Mouse (Mus musculus) midbrain, embryonic 13.5 days (tissue): ENCODE data around the gene Rtraf. TPM values are rescaled to one million over a fixed set of nuclear protein-coding genes. Genes with fewer than 3 reads are reported as not detected.

Experiments used
- ATAC-seq: fragments of 200-750 bp; cut with Nextera tagmentation; 2 replicates; pipeline ENCODE4 v1.8.0; 2017; ENCODE audit warnings: mild to moderate bottlenecking, moderate TSS enrichment, moderate library complexity
- H3K27ac ChIP-seq: fragments of 300-500 bp; sonication (generic); 2 replicates; pipeline ENCODE4 v1.5.1; 2015; ENCODE audit warnings: inconsistent platforms, mild to moderate bottlenecking, moderate library complexity
- H3K27me3 ChIP-seq: fragments of 300-500 bp; sonication (generic); 2 replicates; pipeline ENCODE4 v1.6.1; 2015; ENCODE audit warnings: mild to moderate bottlenecking, inconsistent platforms
- H3K36me3 ChIP-seq: fragments of 300-500 bp; sonication (generic); 2 replicates; pipeline ENCODE4 v1.6.1; 2015; ENCODE audit warnings: mild to moderate bottlenecking, inconsistent platforms
- H3K4me1 ChIP-seq: fragments of 300-500 bp; sonication (generic); replicated peaks from 2 replicates; pipeline ENCODE4 v1.6.1; 2015; ENCODE audit warnings: inconsistent platforms
- H3K4me2 ChIP-seq: fragments of 300-500 bp; sonication (generic); replicated peaks from 2 replicates; pipeline ENCODE4 v1.6.1; 2015; ENCODE audit warnings: moderate library complexity, mild to moderate bottlenecking, inconsistent platforms
- H3K4me3 ChIP-seq: fragments of 300-500 bp; sonication (generic); replicated peaks from 2 replicates; pipeline ENCODE4 v1.5.1; 2015; ENCODE audit warnings: mild to moderate bottlenecking, inconsistent platforms
- H3K9ac ChIP-seq: fragments of 300-500 bp; sonication (generic); replicated peaks from 2 replicates; pipeline ENCODE4 v1.6.1; 2015; ENCODE audit warnings: mild to moderate bottlenecking, inconsistent platforms
- H3K9me3 ChIP-seq: fragments of 300-500 bp; sonication (generic); 2 replicates; pipeline ENCODE4 v1.6.1; 2016; ENCODE audit warnings: mild to moderate bottlenecking, inconsistent platforms
- WGBS: fragments of 180-500 bp; shearing (Covaris S2); methylation state at CpG from one replicate; pipeline ENCODE4 v1.1.7; 2015; 5-methylcytosine and 5-hydroxymethylcytosine counted together
- polyA plus RNA-seq: library from polyadenylated mRNA; unstranded; fragments of >200 nt; fragmentation: Nextera tagmentation; extraction: Ambion mirVana; gene quantifications from 2 replicates; pipeline ENCODE4 v1.2.1, GENCODE M21; 2015

Rtraf gene
- polyA plus RNA-seq, 1 experiment from 2014 or later = 210 TPM

DNA sequence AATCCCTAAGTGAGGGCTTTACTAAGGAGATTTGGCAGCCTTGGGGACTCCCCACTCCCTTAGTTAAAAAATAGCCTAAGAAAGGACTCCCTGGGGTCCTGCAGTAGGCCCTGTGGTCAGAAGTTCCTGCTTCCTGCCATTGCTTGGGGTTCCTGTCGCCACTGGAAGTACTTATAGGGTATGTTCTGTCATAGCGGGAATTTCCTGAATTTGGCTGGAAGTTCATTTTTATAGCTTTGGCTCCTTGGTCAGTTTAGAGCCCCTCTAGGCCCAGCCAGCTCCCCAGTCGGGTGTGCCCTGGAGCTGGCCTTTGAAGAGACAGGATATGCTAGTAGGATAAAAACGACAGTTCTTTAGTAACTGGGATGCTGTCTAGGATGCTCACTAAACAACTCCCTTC, 28.7 kb downstream of the Rtraf start:
- Histone ChIP-seq H3K4me2 (no peak overlapping the region), H3K36me3 (no peaks in the 10 kb centered on the region), H3K9ac (no peak overlapping the region), H3K4me1 (no peaks in the 10 kb centered on the region), H3K27ac (no peak overlapping the region), H3K4me3 (no peak overlapping the region), H3K9me3 (no peaks in the 10 kb centered on the region), H3K27me3 (no peaks in the 10 kb centered on the region)
- 69% methylated on average over 4 of the region's 4 CpGs for WGBS
- ATAC-seq = no peak

- no peaks in the 10 kb centered on the region for H3K36me3 ChIP-seq
- 62% methylated on average over 1 of the region's 1 CpGs for WGBS
- H3K4me1 ChIP-seq = no peaks in the 10 kb centered on the region
- no peaks in the 10 kb centered on the region for H3K27me3 ChIP-seq
- H3K9me3 ChIP-seq = no peaks in the 10 kb centered on the region
- H3K4me2 ChIP-seq = no peak overlapping the region
- no peak overlapping the region for H3K9ac ChIP-seq
- H3K4me3 ChIP-seq = no peak overlapping the region
- no peak overlapping the region for H3K27ac ChIP-seq
- no peak for ATAC-seq
Measured at GRCm38 (mm10) chr14:19788443-19788842, 35.2 kb downstream of the Rtraf start.

DNA sequence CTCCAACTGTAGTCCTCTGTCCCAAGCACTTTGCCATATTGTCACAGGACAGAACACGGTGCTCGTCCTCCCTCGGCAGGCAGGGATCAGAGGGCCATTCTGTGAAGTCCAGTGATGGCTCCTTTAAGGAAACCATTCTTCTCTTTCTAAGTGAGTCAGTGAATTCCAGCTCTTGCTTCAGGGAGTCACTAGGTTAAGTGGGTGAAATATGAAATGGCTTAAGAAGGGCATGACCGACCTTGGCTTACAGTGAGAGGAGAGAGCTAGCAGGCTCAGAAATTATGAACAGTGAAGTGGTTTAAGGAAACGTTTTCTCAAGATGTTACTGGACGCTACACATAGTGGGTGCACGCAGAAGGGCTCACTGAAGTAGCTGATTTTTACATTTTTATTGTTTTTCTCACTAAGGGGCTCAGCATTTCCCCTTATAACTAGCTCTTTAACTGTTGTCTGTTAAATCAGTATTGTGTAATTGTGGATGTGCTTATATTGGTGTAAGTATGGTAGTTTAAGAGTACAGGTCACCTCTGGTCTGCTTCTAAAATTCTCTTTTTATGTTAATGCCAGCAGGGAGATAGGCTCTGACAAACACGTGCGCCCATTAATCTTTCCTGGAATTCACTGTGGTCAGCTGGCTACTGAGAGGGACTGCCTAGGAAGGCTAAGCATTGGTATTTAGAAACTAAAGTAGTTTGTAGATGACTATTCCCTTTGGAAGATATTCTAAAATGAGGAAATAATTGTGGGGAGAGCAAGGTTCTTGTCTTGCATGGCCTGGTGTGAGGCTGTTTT, 37.6 kb downstream of the Rtraf start:
- no peak overlapping the region for H3K4me3 ChIP-seq
- ATAC-seq = no peak
- no peaks in the 10 kb centered on the region for H3K9me3 ChIP-seq
- no peaks in the 10 kb centered on the region for H3K36me3 ChIP-seq
- H3K4me1 ChIP-seq = no peaks in the 10 kb centered on the region
- H3K27me3 ChIP-seq = no peaks in the 10 kb centered on the region
- H3K9ac ChIP-seq = no peak overlapping the region
- no peak overlapping the region for H3K4me2 ChIP-seq
- no peak overlapping the region for H3K27ac ChIP-seq
- WGBS = 80% methylated on average over 9 of the region's 9 CpGs

GRCm38 (mm10) chr14:19777945-19778344, 45.7 kb downstream of the Rtraf start:
- ATAC-seq = no peak
- Histone ChIP-seq H3K9me3 (no peaks in the 10 kb centered on the region), H3K27me3 (no peaks in the 10 kb centered on the region), H3K27ac (no peak overlapping the region), H3K36me3 (no peaks in the 10 kb centered on the region), H3K4me2 (no peak overlapping the region), H3K9ac (no peak overlapping the region), H3K4me1 (no peaks in the 10 kb centered on the region), H3K4me3 (no peak overlapping the region)
- 88% methylated on average over 13 of the region's 13 CpGs for WGBS

GRCm38 (mm10) chr14:19777365-19777764, 46.3 kb downstream of the Rtraf start:
- no peak for ATAC-seq
- H3K27ac ChIP-seq = no peak overlapping the region
- H3K4me2 ChIP-seq = no peak overlapping the region
- no peaks in the 10 kb centered on the region for H3K27me3 ChIP-seq
- no peak overlapping the region for H3K9ac ChIP-seq
- no peaks in the 10 kb centered on the region for H3K9me3 ChIP-seq
- H3K4me3 ChIP-seq = no peak overlapping the region
- H3K36me3 ChIP-seq = no peaks in the 10 kb centered on the region
- no peaks in the 10 kb centered on the region for H3K4me1 ChIP-seq
- WGBS = 93% methylated on average over 6 of the region's 6 CpGs

- H3K9ac ChIP-seq = no peak overlapping the region
- WGBS = 43% methylated on average over 6 of the region's 6 CpGs
- no peak overlapping the region for H3K4me2 ChIP-seq
- H3K4me1 ChIP-seq = no peaks in the 10 kb centered on the region
- H3K36me3 ChIP-seq = no peaks in the 10 kb centered on the region
- no peak for ATAC-seq
- no peak overlapping the region for H3K27ac ChIP-seq
- no peaks in the 10 kb centered on the region for H3K27me3 ChIP-seq
- H3K9me3 ChIP-seq = no peaks in the 10 kb centered on the region
- no peak overlapping the region for H3K4me3 ChIP-seq
Measured at GRCm38 (mm10) chr14:19776890-19777289, 46.7 kb downstream of the Rtraf start.

GRCm38 (mm10) chr14:19776179-19776578, 47.4 kb downstream of the Rtraf start:
- H3K36me3 ChIP-seq = no peaks in the 10 kb centered on the region
- no peaks in the 10 kb centered on the region for H3K4me1 ChIP-seq
- H3K27ac ChIP-seq = no peak overlapping the region
- ATAC-seq = no peak
- H3K4me3 ChIP-seq = no peak overlapping the region
- no peaks in the 10 kb centered on the region for H3K9me3 ChIP-seq
- H3K27me3 ChIP-seq = no peaks in the 10 kb centered on the region
- no peak overlapping the region for H3K9ac ChIP-seq
- WGBS = 90% methylated on average over 5 of the region's 5 CpGs
- H3K4me2 ChIP-seq = no peak overlapping the region

DNA sequence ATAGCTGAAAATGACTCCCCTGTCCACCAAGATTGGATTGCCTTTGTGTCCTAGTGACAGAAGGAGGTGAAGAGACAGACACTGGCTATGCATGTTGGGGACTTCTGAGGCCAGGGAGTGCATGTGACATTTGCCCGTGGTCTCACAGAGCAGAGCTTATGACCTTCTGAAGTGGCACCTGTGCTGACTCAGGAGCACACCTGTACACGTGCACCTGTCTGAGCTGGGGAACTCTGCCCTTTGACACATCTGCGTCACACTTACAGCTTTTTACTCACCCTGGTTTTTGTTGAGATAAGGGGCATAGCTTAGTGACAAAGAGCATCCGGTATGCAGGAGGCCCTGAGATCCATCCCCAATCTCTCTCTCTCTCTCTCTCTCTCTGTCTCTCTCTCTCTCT, 48.1 kb downstream of the Rtraf start:
- Histone ChIP-seq H3K4me3 (no peak overlapping the region), H3K4me1 (no peaks in the 10 kb centered on the region), H3K4me2 (no peak overlapping the region), H3K27me3 (no peaks in the 10 kb centered on the region), H3K27ac (no peak overlapping the region), H3K9ac (no peak overlapping the region), H3K36me3 (no peaks in the 10 kb centered on the region), H3K9me3 (no peaks in the 10 kb centered on the region)
- WGBS = 88% methylated on average over 4 of the region's 4 CpGs
- no peak for ATAC-seq

- H3K4me1 ChIP-seq = no peaks in the 10 kb centered on the region
- no peak overlapping the region for H3K9ac ChIP-seq
- no peaks in the 10 kb centered on the region for H3K36me3 ChIP-seq
- no peaks in the 10 kb centered on the region for H3K27me3 ChIP-seq
- H3K4me3 ChIP-seq = no peak overlapping the region
- H3K9me3 ChIP-seq = no peaks in the 10 kb centered on the region
- no peak for ATAC-seq
- 85% methylated on average over 13 of the region's 13 CpGs for WGBS
- H3K27ac ChIP-seq = no peak overlapping the region
- no peak overlapping the region for H3K4me2 ChIP-seq
Measured at GRCm38 (mm10) chr14:19774036-19774628, 49.5 kb downstream of the Rtraf start.

DNA sequence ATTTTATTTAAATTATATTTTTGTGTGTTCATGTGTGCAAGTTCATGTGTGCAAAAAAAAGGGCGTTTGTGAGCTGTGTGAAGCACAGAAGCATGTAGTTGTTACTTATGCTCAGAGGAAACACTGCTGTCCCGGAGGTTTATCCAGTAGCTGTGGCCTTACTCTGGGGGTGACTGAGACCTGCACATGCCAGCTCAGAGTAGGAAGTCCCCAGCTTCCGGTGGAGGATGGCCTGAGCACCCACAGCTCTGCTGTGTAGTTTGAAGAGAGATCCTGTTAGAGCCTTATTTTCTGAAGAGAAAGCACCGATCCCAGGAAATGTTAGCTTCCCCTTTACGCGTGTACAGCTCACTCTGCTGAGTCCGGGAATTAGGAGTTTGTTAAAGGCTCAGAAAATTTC, 52.5 kb downstream of the Rtraf start:
- Histone ChIP-seq H3K9ac (no peak overlapping the region), H3K27ac (no peak overlapping the region), H3K4me1 (peaks cover 15% of the 10 kb centered on the region), H3K4me2 (no peak overlapping the region), H3K27me3 (no peaks in the 10 kb centered on the region), H3K36me3 (no peaks in the 10 kb centered on the region), H3K9me3 (no peaks in the 10 kb centered on the region), H3K4me3 (no peak overlapping the region)
- no peak for ATAC-seq
- WGBS = 81% methylated on average over 7 of the region's 7 CpGs

GRCm38 (mm10) chr14:19769441-19770200, 54.0 kb downstream of the Rtraf start:
- Histone ChIP-seq H3K9ac (no peak overlapping the region), H3K27me3 (no peaks in the 10 kb centered on the region), H3K36me3 (no peaks in the 10 kb centered on the region), H3K4me3 (no peak overlapping the region), H3K4me1 (peaks cover 24% of the 10 kb centered on the region), H3K27ac (no peak overlapping the region), H3K9me3 (no peaks in the 10 kb centered on the region), H3K4me2 (no peak overlapping the region)
- ATAC-seq = no peak
- 35% methylated on average over 6 of the region's 6 CpGs for WGBS

DNA sequence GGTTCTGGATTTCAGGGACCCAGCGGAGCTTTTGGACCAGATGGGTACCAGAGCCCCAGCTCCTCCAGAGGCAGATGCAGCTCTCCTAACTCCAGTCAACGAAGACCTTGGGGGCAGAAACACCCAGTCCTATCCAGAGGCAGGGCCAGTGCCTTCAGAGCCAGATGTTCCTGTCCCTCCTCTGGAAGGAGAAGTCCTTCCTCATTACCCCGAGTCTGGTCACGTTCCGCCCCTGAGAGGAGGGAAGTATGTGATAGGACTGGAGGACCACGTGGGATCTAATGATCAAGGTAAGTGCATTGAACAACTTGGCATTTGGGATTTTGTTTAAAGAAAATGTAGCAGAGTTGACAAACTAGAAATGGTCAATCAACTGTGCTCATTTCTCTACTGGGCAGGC, 55.0 kb downstream of the Rtraf start:
- H3K4me3 ChIP-seq = no peak overlapping the region
- H3K36me3 ChIP-seq = no peaks in the 10 kb centered on the region
- H3K9ac ChIP-seq = no peak overlapping the region
- H3K9me3 ChIP-seq = no peaks in the 10 kb centered on the region
- H3K4me2 ChIP-seq = no peak overlapping the region
- H3K27me3 ChIP-seq = no peaks in the 10 kb centered on the region
- H3K4me1 ChIP-seq = peaks cover 24% of the 10 kb centered on the region
- no peak overlapping the region for H3K27ac ChIP-seq
- 93% methylated on average over 6 of the region's 6 CpGs for WGBS
- ATAC-seq = no peak
